In the genomic region with DNA sequence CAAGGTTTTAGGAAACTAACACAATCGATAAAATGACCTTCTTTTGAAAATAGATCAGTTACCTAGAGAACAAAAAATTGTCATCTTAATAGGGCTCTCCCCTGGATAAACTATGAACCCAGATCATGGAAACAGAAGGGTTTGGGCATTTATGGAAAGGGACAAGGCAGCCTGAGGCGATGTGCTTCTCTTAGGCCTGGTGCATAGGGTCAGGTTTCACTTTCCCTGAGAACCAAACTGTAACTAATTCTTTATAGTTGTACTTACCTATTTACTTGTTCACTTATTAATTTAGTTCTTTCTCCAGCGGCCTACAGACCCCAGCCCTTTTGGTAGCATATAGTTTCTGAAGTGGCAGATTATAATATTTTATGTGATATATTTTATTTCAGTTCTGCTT, we compare ENCODE assay signal across 22 mouse cellular contexts. TPM values are rescaled to one million over a fixed set of nuclear protein-coding genes. Genes with fewer than 3 reads are reported as not detected.
"Had no signal": no experiment of that assay in that cellular context is flagged by ENCODE, and none has a peak within 500 bp of the region (broad histone marks: within the 10 kb centered on the region; RNA-seq: fewer than 3 reads in every experiment).

No protein-coding gene starts in this region.

- H3K4me3 ChIP-seq: layer of hippocampus, adult 2 months; limb, embryonic 10.5 days; limb, embryonic 13.5 days; midbrain, embryonic 12.5 days; midbrain, embryonic 15.5 days; neural tube, embryonic 12.5 days; neural tube, embryonic 15.5 days; stomach, embryonic 15.5 days had no signal

- H3K27me3 ChIP-seq: limb, embryonic 13.5 days; midbrain, embryonic 12.5 days; midbrain, embryonic 15.5 days; neural tube, embryonic 12.5 days; neural tube, embryonic 15.5 days; stomach, embryonic 15.5 days had no signal

- H3K27ac ChIP-seq: layer of hippocampus, adult 2 months; limb, embryonic 10.5 days; limb, embryonic 13.5 days; liver, embryonic 14.5 days; macrophage; midbrain, embryonic 12.5 days; midbrain, embryonic 15.5 days; neural tube, embryonic 12.5 days; neural tube, embryonic 15.5 days; stomach, embryonic 15.5 days had no signal

- H3K4me1 ChIP-seq: limb, embryonic 10.5 days; limb, embryonic 13.5 days; midbrain, embryonic 12.5 days; midbrain, embryonic 15.5 days; neural tube, embryonic 12.5 days; neural tube, embryonic 15.5 days; stomach, embryonic 15.5 days had no signal

- DNase-seq: layer of hippocampus, adult 9-11 months; liver; liver, postnatal 0 days; lung, embryonic 14.5 days; right cerebral cortex, adult 18-20 months; right cerebral cortex, postnatal 14 days; right cerebral cortex, postnatal 4 days; spleen, adult 18-20 months; thymus, postnatal 25 days had no signal

- H3K9me3 ChIP-seq: limb, embryonic 10.5 days; limb, embryonic 13.5 days; midbrain, embryonic 12.5 days; midbrain, embryonic 15.5 days; neural tube, embryonic 12.5 days; neural tube, embryonic 15.5 days; stomach, embryonic 15.5 days had no signal

- H3K9ac ChIP-seq: limb, embryonic 13.5 days; liver, embryonic 14.5 days; liver, postnatal 0 days; lung, embryonic 14.5 days; midbrain, embryonic 12.5 days; midbrain, embryonic 15.5 days; neural tube, embryonic 12.5 days; neural tube, embryonic 15.5 days; stomach, embryonic 15.5 days had no signal

- ATAC-seq: liver, postnatal 0 days; lung, postnatal 0 days; midbrain, embryonic 15.5 days had no signal

- H3K36me3 ChIP-seq: limb, embryonic 10.5 days; limb, embryonic 13.5 days; midbrain, embryonic 12.5 days; midbrain, embryonic 15.5 days; neural tube, embryonic 12.5 days; neural tube, embryonic 15.5 days; stomach, embryonic 15.5 days had no signal

- H3K4me2 ChIP-seq: limb, embryonic 13.5 days; lung, embryonic 14.5 days; midbrain, embryonic 12.5 days; midbrain, embryonic 15.5 days; neural tube, embryonic 12.5 days; neural tube, embryonic 15.5 days; stomach, embryonic 15.5 days had no signal

RNA-seq across cellular contexts. Expression of a gene that starts 14.1 kb away (rescaled TPM):
- total RNA-seq: left cerebral cortex, adult 18-20 months had no signal
- polyA plus RNA-seq: limb, embryonic 10.5 days; limb, embryonic 13.5 days; lung, embryonic 14.5 days; midbrain, embryonic 12.5 days; midbrain, embryonic 15.5 days; neural tube, embryonic 12.5 days; neural tube, embryonic 15.5 days had no signal

RNA-seq across cellular contexts. Expression of a gene that starts 57.4 kb away (rescaled TPM):
- total RNA-seq: left cerebral cortex, adult 18-20 months; megakaryocyte, adult 5-6 weeks had no signal
- polyA plus RNA-seq: macrophage had no signal
